Mouse (Mus musculus) MEL (cell line): ENCODE measurements around the gene Pafah2.

ENCODE experiments used
- CTCF ChIP-seq, 3 experiments: IDR thresholded peaks in 2 of 3; conservative IDR thresholded peaks in 1 of 3; 2 replicates each; pipeline ENCODE4 v1.5.1; 2011 to 2012; ENCODE audit warnings: low read length in 3 of 3, low read depth in 2 of 3, mild to moderate bottlenecking in 2 of 3, improper control_type of control experiment in 1 of 3, inconsistent platforms in 1 of 3, mixed read lengths in 1 of 3, moderate library complexity in 1 of 3; ENCODE audit not compliant: control insufficient read depth in 1 of 3, insufficient read depth in 1 of 3, poor library complexity in 1 of 3, severe bottlenecking in 1 of 3
- EP300 ChIP-seq, 2 experiments: IDR thresholded peaks; 2 replicates each; pipeline ENCODE4 v1.6.1; 2011; ENCODE audit warnings: improper control_type of control experiment in 2 of 2, low read length in 2 of 2, low read depth in 1 of 2, mild to moderate bottlenecking in 1 of 2
- JUND ChIP-seq: IDR thresholded peaks from 2 replicates; pipeline ENCODE4 v1.6.1; 2011; ENCODE audit warnings: low read depth, mild to moderate bottlenecking, improper control_type of control experiment, low read length
- MAX ChIP-seq: IDR thresholded peaks from 2 replicates; pipeline ENCODE4 v1.6.1; 2011; ENCODE audit warnings: low read length, improper control_type of control experiment
- NRF1 ChIP-seq: IDR thresholded peaks from 2 replicates; pipeline ENCODE4 v1.6.1; 2014; ENCODE audit warnings: low read depth, mild to moderate bottlenecking, inconsistent platforms, low read length, improper control_type of control experiment, moderate library complexity; ENCODE audit not compliant: poor library complexity, insufficient read depth, severe bottlenecking
- POLR2A ChIP-seq, 2 experiments: IDR thresholded peaks; 2 replicates each; pipeline ENCODE4 v1.6.1; 2011 to 2012; ENCODE audit warnings: low read length in 2 of 2, mild to moderate bottlenecking in 2 of 2, control low read depth in 1 of 2, improper control_type of control experiment in 1 of 2, low read depth in 1 of 2, moderate library complexity in 1 of 2; ENCODE audit not compliant: control insufficient read depth in 1 of 2, insufficient read depth in 1 of 2, poor library complexity in 1 of 2
- TCF12 ChIP-seq: IDR thresholded peaks from 2 replicates; pipeline ENCODE4 v1.6.1; 2014; ENCODE audit warnings: low read depth, mild to moderate bottlenecking, inconsistent platforms, low read length, improper control_type of control experiment, moderate library complexity

DNA sequence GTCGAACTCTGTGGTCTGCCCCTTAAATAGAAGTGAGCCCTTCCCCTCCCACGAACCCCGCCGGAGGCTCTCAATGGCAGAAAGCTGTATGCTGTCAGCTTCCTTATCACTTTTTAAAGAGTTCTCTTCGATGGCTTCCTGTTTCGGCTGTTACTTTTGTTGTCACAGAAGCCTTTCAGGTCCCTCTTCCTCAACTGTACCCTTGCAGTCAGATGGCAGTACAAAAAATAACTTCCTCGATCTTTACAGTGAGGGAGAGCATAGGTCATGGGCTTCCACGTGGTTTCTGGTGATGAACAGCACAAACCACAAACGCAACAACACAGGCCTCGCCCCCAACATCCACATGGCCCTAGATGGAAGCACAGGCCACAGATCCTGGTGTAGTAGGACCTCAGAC, 64.2 kb downstream of the Pafah2 start:
- TF ChIP-seq POLR2A (IDR thresholded peaks at IDR 0.05; ENCODE audit: control insufficient read depth in 1 of 2, insufficient read depth in 1 of 2, low read depth in 1 of 2, low read length in 2 of 2, poor library complexity in 1 of 2) (no peak; a peak in 1 of 4 replicates), JUND (no peak), MAX (peak; percentile 92), CTCF (IDR thresholded peaks at IDR 0.05 in 2 of 3, conservative IDR thresholded peaks at IDR 0.05 in 1 of 3; ENCODE audit: control insufficient read depth in 1 of 3, insufficient read depth in 1 of 3, low read depth in 2 of 3, low read length in 3 of 3, poor library complexity in 1 of 3, severe bottlenecking in 1 of 3) (no peak), EP300 (IDR thresholded peaks at IDR 0.05; ENCODE audit: low read depth in 1 of 2, low read length in 2 of 2) (no peak), TCF12 (no peak), NRF1 (no peak)
